Mouse (Mus musculus) cortical plate, adult 2 months (tissue): ENCODE results near the gene Ptprn2. TPM values are rescaled to one million over a fixed set of nuclear protein-coding genes. Genes with fewer than 3 reads are reported as not detected.

Experiments used
- H3K27ac ChIP-seq: fragments of 200-500 bp; 2 replicates; pipeline ENCODE4 v1.5.1; 2012; ENCODE audit warnings: low read length, control low read depth, inconsistent platforms; ENCODE audit not compliant: insufficient read depth
- H3K4me1 ChIP-seq: fragments of 200-500 bp; 2 replicates; pipeline ENCODE4 v1.6.1; 2011; ENCODE audit warnings: low read length; ENCODE audit not compliant: control insufficient read depth, insufficient read depth
- H3K4me3 ChIP-seq: fragments of 200-500 bp; 2 replicates; pipeline ENCODE4 v1.5.1; 2011; ENCODE audit warnings: mild to moderate bottlenecking, low read length, control low read depth; ENCODE audit not compliant: insufficient read depth
- CTCF ChIP-seq: fragments of 200-500 bp; IDR thresholded peaks from 2 replicates; pipeline ENCODE4 v1.5.1; 2011; ENCODE audit warnings: mild to moderate bottlenecking, control low read depth, low read length; ENCODE audit not compliant: insufficient read depth; ENCODE audit errors: extremely low read depth
- POLR2A ChIP-seq: fragments of 200-500 bp; IDR thresholded peaks from 2 replicates; pipeline ENCODE4 v1.6.1; 2011; ENCODE audit warnings: mild to moderate bottlenecking, low read length, control low read depth; ENCODE audit not compliant: insufficient read depth; ENCODE audit errors: extremely low read depth
- polyA plus RNA-seq: library from polyadenylated mRNA; depleted of rRNA; stranded (reverse); fragments of >200 nt; gene quantifications from 2 replicates; pipeline ENCODE4 v1.2.3, GENCODE M21; 2012

Ptprn2 gene
- polyA plus RNA-seq, 1 experiment, result 165 TPM

- TF ChIP-seq CTCF (no peak), POLR2A (no peak)
- Histone ChIP-seq H3K4me3 (no peak overlapping the region), H3K27ac (no peak overlapping the region), H3K4me1 (peaks cover 2% of the 10 kb centered on the region; the same call in 1 of the 2 replicates)
These were observed 337.8 kb downstream of the Ptprn2 start for GRCm38 (mm10) chr12:116823341-116823740.

- H3K27ac ChIP-seq, result no peak overlapping the region
- no peak overlapping the region for H3K4me3 ChIP-seq
- peak; percentile 27; the same call in 1 of the 2 replicates for TF ChIP-seq CTCF
- no peak for TF ChIP-seq POLR2A
- peaks cover 2% of the 10 kb centered on the region; the same call in 1 of the 2 replicates for H3K4me1 ChIP-seq
These were observed 342.2 kb downstream of the Ptprn2 start for GRCm38 (mm10) chr12:116827748-116828147.

GRCm38 (mm10) chr12:116838611-116839192 lies 353.2 kb downstream of the Ptprn2 start:
- H3K4me1 ChIP-seq, result peaks cover 2% of the 10 kb centered on the region
- TF ChIP-seq CTCF (no peak), POLR2A (no peak)
- no peak overlapping the region for H3K27ac ChIP-seq
- no peak overlapping the region for H3K4me3 ChIP-seq

GRCm38 (mm10) chr12:116842723-116843272 lies 357.3 kb downstream of the Ptprn2 start:
- Histone ChIP-seq H3K4me3 (no peak overlapping the region), H3K4me1 (peaks cover 3% of the 10 kb centered on the region), H3K27ac (0 out of 2 replicates have a peak overlapping the region, but pooled peaks have one; percentile 18)
- no peak for TF ChIP-seq POLR2A
- TF ChIP-seq CTCF, result 0 out of 2 replicates have a peak, but pooled peaks have one; percentile 16

GRCm38 (mm10) chr12:116846220-116846619 lies 360.7 kb downstream of the Ptprn2 start:
- peaks cover 3% of the 10 kb centered on the region for H3K4me1 ChIP-seq
- TF ChIP-seq CTCF, result no peak
- TF ChIP-seq POLR2A, result no peak
- no peak overlapping the region for H3K4me3 ChIP-seq
- no peak overlapping the region for H3K27ac ChIP-seq

- Histone ChIP-seq H3K27ac (no peak overlapping the region), H3K4me1 (peaks cover 1% of the 10 kb centered on the region; the same call in 1 of the 2 replicates), H3K4me3 (no peak overlapping the region)
- TF ChIP-seq POLR2A (no peak), CTCF (no peak)
These were observed 361.5 kb downstream of the Ptprn2 start for GRCm38 (mm10) chr12:116847021-116847420.

GRCm38 (mm10) chr12:116856307-116856706 lies 370.8 kb downstream of the Ptprn2 start:
- no peaks in the 10 kb centered on the region for H3K4me1 ChIP-seq
- TF ChIP-seq CTCF (no peak), POLR2A (no peak)
- no peak overlapping the region for H3K4me3 ChIP-seq
- H3K27ac ChIP-seq, result no peak overlapping the region

- H3K27ac ChIP-seq, result no peak overlapping the region
- H3K4me3 ChIP-seq, result no peak overlapping the region
- no peaks in the 10 kb centered on the region for H3K4me1 ChIP-seq
- no peak for TF ChIP-seq CTCF
These were observed 376.0 kb downstream of the Ptprn2 start for GRCm38 (mm10) chr12:116861360-116862017.

- Histone ChIP-seq H3K27ac (no peak overlapping the region), H3K4me3 (no peak overlapping the region), H3K4me1 (no peaks in the 10 kb centered on the region)
- TF ChIP-seq CTCF (no peak), POLR2A (no peak)
These were observed 377.9 kb downstream of the Ptprn2 start for GRCm38 (mm10) chr12:116863291-116863899.
